Mouse (Mus musculus): Measurements from ENCODE around the gene Card6. TPM values are rescaled to one million over a fixed set of nuclear protein-coding genes. Genes with fewer than 3 reads are reported as not detected.
A peak's percentile ranks its signal among the peaks of the same experiment; 100 is the strongest.

Card6 gene
- polyA plus RNA-seq, 2 experiments = 0.98 to 1.3 TPM

- peaks cover 57% of the 10 kb centered on the region for H3K36me3 ChIP-seq (ENCODE audit: control insufficient read depth, insufficient read depth, low read length)
- 90% methylated on average over 2 of the region's 2 CpGs for WGBS
- no peak for TF ChIP-seq POLR2A (IDR thresholded peaks at IDR 0.05; ENCODE audit: borderline replicate concordance, extremely low read depth, insufficient read depth, insufficient read length)
Observed at GRCm38 (mm10) chr15:5119707-5120106, 11.4 kb upstream of the Card6 start.

GRCm38 (mm10) chr15:5119192-5119591 is 10.9 kb upstream of the Card6 start:
- Histone ChIP-seq H3K4me2 (replicated peaks; ENCODE audit: low read depth, low read length, severe bottlenecking) (no peak overlapping the region), H3K27ac (replicated peaks; ENCODE audit: low read depth, low read length) (no peak overlapping the region), H3K9ac (ENCODE audit: low read depth, low read length, severe bottlenecking) (no peak overlapping the region), H3K27me3 (ENCODE audit: control insufficient read depth, insufficient read depth, low read length) (no peaks in the 10 kb centered on the region), H3K36me3 (ENCODE audit: control insufficient read depth, insufficient read depth, low read length) (peaks cover 57% of the 10 kb centered on the region), H3K4me1 (ENCODE audit: control insufficient read depth, insufficient read depth, low read length) (peaks cover 7% of the 10 kb centered on the region), H3K9me3 (ENCODE audit: control insufficient read depth, low read length) (no peaks in the 10 kb centered on the region), H3K4me3 (replicated peaks; ENCODE audit: low read length) (no peak overlapping the region)
- WGBS = 91% methylated on average over 2 of the region's 2 CpGs
- DNase-seq (ENCODE audit: low spot score) = no peak
- no peak for ATAC-seq (ENCODE audit: low FRiP score, low read depth)
- no peak for TF ChIP-seq POLR2A (IDR thresholded peaks at IDR 0.05; ENCODE audit: borderline replicate concordance, extremely low read depth, insufficient read depth, insufficient read length)

More at GRCm38 (mm10) chr15:5119707-5120106, 11.4 kb upstream of the Card6 start:
- no peaks in the 10 kb centered on the region for H3K9me3 ChIP-seq (ENCODE audit: control insufficient read depth, low read length)
- H3K4me1 ChIP-seq (ENCODE audit: control insufficient read depth, insufficient read depth, low read length) = peaks cover 7% of the 10 kb centered on the region
- no peak overlapping the region for H3K27ac ChIP-seq (replicated peaks; ENCODE audit: low read depth, low read length)
- no peak overlapping the region for H3K9ac ChIP-seq (ENCODE audit: low read depth, low read length, severe bottlenecking)
- no peaks in the 10 kb centered on the region for H3K27me3 ChIP-seq (ENCODE audit: control insufficient read depth, insufficient read depth, low read length)
- ATAC-seq (ENCODE audit: low FRiP score, low read depth) (no peak), DNase-seq (ENCODE audit: low spot score) (no peak)
- H3K4me2 ChIP-seq (replicated peaks; ENCODE audit: low read depth, low read length, severe bottlenecking) = no peak overlapping the region
- no peak overlapping the region for H3K4me3 ChIP-seq (replicated peaks; ENCODE audit: low read length)

- Histone ChIP-seq H3K4me2 (replicated peaks; ENCODE audit: low read depth, low read length, severe bottlenecking) (no peak overlapping the region), H3K4me1 (ENCODE audit: control insufficient read depth, insufficient read depth, low read length) (peaks cover 7% of the 10 kb centered on the region), H3K9ac (ENCODE audit: low read depth, low read length, severe bottlenecking) (no peak overlapping the region), H3K36me3 (ENCODE audit: control insufficient read depth, insufficient read depth, low read length) (peaks cover 57% of the 10 kb centered on the region), H3K27ac (replicated peaks; ENCODE audit: low read depth, low read length) (no peak overlapping the region), H3K9me3 (ENCODE audit: control insufficient read depth, low read length) (no peaks in the 10 kb centered on the region), H3K4me3 (replicated peaks; ENCODE audit: low read length) (no peak overlapping the region), H3K27me3 (ENCODE audit: control insufficient read depth, insufficient read depth, low read length) (no peaks in the 10 kb centered on the region)
- ATAC-seq (ENCODE audit: low FRiP score, low read depth) (no peak), DNase-seq (ENCODE audit: low spot score) (no peak)
- TF ChIP-seq POLR2A (IDR thresholded peaks at IDR 0.05; ENCODE audit: borderline replicate concordance, extremely low read depth, insufficient read depth, insufficient read length) = no peak
- WGBS = 90% methylated on average over 9 of the region's 9 CpGs
Observed at GRCm38 (mm10) chr15:5118626-5119025, 10.3 kb upstream of the Card6 start.

- Histone ChIP-seq H3K9ac (ENCODE audit: low read depth, low read length, severe bottlenecking) (peak overlapping the region; percentile 87), H3K4me1 (ENCODE audit: control insufficient read depth, insufficient read depth, low read length) (peaks cover 7% of the 10 kb centered on the region), H3K27ac (replicated peaks; ENCODE audit: low read depth, low read length) (peak overlapping the region; percentile 94), H3K4me3 (replicated peaks; ENCODE audit: low read length) (peak overlapping the region; percentile 89), H3K9me3 (ENCODE audit: control insufficient read depth, low read length) (no peaks in the 10 kb centered on the region), H3K27me3 (ENCODE audit: control insufficient read depth, insufficient read depth, low read length) (no peaks in the 10 kb centered on the region), H3K4me2 (replicated peaks; ENCODE audit: low read depth, low read length, severe bottlenecking) (peak overlapping the region; percentile 75), H3K36me3 (ENCODE audit: control insufficient read depth, insufficient read depth, low read length) (peaks cover 46% of the 10 kb centered on the region)
- DNase-seq (ENCODE audit: low spot score) (no peak), ATAC-seq (ENCODE audit: low FRiP score, low read depth) (no peak)
- WGBS = 3% methylated on average over 22 of the region's 22 CpGs
- TF ChIP-seq POLR2A (IDR thresholded peaks at IDR 0.05; ENCODE audit: borderline replicate concordance, extremely low read depth, insufficient read depth, insufficient read length) = no peak
Observed at GRCm38 (mm10) chr15:5117031-5117601, 8.8 kb upstream of the Card6 start.

GRCm38 (mm10) chr15:5116270-5117030 is 8.1 kb upstream of the Card6 start, which contains the start of gene Rpl37:
Rpl37 (plus strand) TSS chr15:5116645.
- peak; percentile 100 for DNase-seq (ENCODE audit: low spot score)
- Histone ChIP-seq H3K4me2 (replicated peaks; ENCODE audit: low read depth, low read length, severe bottlenecking) (peak within 1 kb of the TSS; percentile 75), H3K27me3 (ENCODE audit: control insufficient read depth, insufficient read depth, low read length) (no peaks in the 10 kb centered on the region), H3K4me1 (ENCODE audit: control insufficient read depth, insufficient read depth, low read length) (peaks cover 7% of the 10 kb centered on the region), H3K36me3 (ENCODE audit: control insufficient read depth, insufficient read depth, low read length) (peaks cover 40% of the 10 kb centered on the region), H3K4me3 (replicated peaks; ENCODE audit: low read length) (peak within 1 kb of the TSS; percentile 89), H3K27ac (replicated peaks; ENCODE audit: low read depth, low read length) (peak within 1 kb of the TSS; percentile 94), H3K9me3 (ENCODE audit: control insufficient read depth, low read length) (no peaks in the 10 kb centered on the region), H3K9ac (ENCODE audit: low read depth, low read length, severe bottlenecking) (peak within 1 kb of the TSS; percentile 87)
- peak; percentile 98 for ATAC-seq (ENCODE audit: low FRiP score, low read depth)
- WGBS = under 1% methylated on average over 52 of the region's 55 CpGs
- peak; percentile 80; the same call in 1 of the 2 replicates for TF ChIP-seq POLR2A (IDR thresholded peaks at IDR 0.05; ENCODE audit: borderline replicate concordance, extremely low read depth, insufficient read depth, insufficient read length)

Data from limb, embryonic 14.5 days (tissue).